Comparison of ENCODE assay signal across 8 mouse cellular contexts in the genomic region with DNA sequence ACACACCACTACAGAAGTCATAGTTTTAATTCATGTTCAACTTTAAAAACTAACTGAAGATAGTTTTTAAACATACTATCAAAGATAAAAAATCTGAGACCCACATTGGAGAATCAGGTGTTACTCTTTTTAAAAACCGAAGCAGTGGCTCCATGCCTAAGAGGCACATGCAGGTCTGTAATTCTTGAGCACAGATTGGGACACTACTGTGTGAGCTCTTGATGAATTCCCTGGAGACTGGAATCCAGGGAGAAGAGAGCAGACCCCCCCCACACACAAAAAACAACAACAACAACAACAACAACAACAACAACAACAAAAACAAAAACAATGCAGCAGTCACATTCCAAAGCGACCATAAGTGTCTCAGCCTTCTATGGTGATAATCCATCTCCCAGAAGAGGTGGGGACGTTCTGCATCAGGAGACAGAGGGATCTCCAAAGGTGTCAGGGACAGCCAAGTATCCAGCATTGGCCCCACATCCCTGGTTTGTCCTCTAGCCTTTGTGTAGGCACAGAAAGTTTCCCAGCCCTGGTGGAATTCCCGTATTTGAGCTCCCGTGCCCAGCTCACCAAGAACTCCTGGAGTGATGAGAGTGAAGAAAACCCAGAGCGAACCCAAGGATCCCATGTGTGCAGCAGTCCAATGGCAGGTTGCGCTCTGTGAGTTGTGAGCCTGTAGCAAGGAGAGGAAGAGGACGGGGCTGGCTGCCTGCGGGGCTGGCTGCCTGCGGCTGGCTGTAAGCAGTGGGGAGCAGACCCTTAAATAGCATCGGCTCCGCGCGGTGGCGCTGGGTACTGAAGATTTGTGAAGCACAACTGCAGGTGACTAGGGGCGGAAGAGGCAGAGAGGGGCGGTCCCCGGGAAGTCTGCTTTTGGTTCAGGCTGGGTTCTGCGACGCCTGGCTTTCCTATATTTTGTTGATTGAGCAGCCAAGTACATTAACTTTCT. TPM values are rescaled to one million over a fixed set of nuclear protein-coding genes. Genes with fewer than 3 reads are reported as not detected.
A peak's percentile ranks its signal among the peaks of the same experiment; 100 is the strongest.
DNase-seq lines count a peak whose midpoint lies in the region; ATAC-seq and TF ChIP-seq lines count a peak whose summit lies in the region.

A gene (minus strand): TSS at position 737 of the 952 bp plus-strand sequence.

- no peak within 1 kb of the TSS for H3K27ac ChIP-seq in forebrain, embryonic 13.5 days
- H3K27ac ChIP-seq in liver, embryonic 15.5 days (replicated peaks) = no peak within 1 kb of the TSS
- H3K27ac ChIP-seq in neural tube, embryonic 13.5 days (replicated peaks) = no peak within 1 kb of the TSS
- H3K27ac ChIP-seq in stomach, postnatal 0 days (replicated peaks) = no peak within 1 kb of the TSS

- no peaks in the 10 kb centered on the region for H3K27me3 ChIP-seq in forebrain, embryonic 13.5 days
- H3K27me3 ChIP-seq in liver, embryonic 15.5 days = 0 out of 2 replicates have a peak, but pooled peaks cover 7% of the 10 kb centered on the region
- no peaks in the 10 kb centered on the region for H3K27me3 ChIP-seq in neural tube, embryonic 13.5 days
- no peaks in the 10 kb centered on the region for H3K27me3 ChIP-seq in stomach, postnatal 0 days (ENCODE audit: control insufficient read depth, insufficient read depth, low read length)

- H3K4me2 ChIP-seq in forebrain, embryonic 13.5 days = peak within 1 kb of the TSS; percentile 58
- H3K4me2 ChIP-seq in liver, embryonic 15.5 days = peak within 1 kb of the TSS; percentile 45
- peak within 1 kb of the TSS; percentile 66 for H3K4me2 ChIP-seq in neural tube, embryonic 13.5 days
- peak within 1 kb of the TSS; percentile 47 for H3K4me2 ChIP-seq in stomach, postnatal 0 days (replicated peaks; ENCODE audit: low read depth)

- no peaks in the 10 kb centered on the region for H3K36me3 ChIP-seq in forebrain, embryonic 13.5 days (ENCODE audit: poor library complexity, severe bottlenecking)
- no peaks in the 10 kb centered on the region for H3K36me3 ChIP-seq in liver, embryonic 15.5 days (replicated peaks)
- no peaks in the 10 kb centered on the region for H3K36me3 ChIP-seq in neural tube, embryonic 13.5 days
- H3K36me3 ChIP-seq in stomach, postnatal 0 days (ENCODE audit: control insufficient read depth, insufficient read depth, low read length) = no peaks in the 10 kb centered on the region

- peak; percentile 65 for DNase-seq in CD4-positive, CD25-positive, alpha-beta regulatory T cell, adult 2 months (ENCODE audit: low read depth, low spot score)
- DNase-seq in brain, adult 2 months (ENCODE audit: low read depth, low spot score) = peak; percentile 73
- peak; percentile 4 for DNase-seq in heart, postnatal 25 days (ENCODE audit: low spot score)
- peak; percentile 73 to 80 for DNase-seq in kidney, postnatal 4 days
- peak; percentile 60 for DNase-seq in stomach, postnatal 0 days (ENCODE audit: low spot score)

- H3K4me3 ChIP-seq in forebrain, embryonic 13.5 days = peak within 1 kb of the TSS; percentile 30
- H3K4me3 ChIP-seq in liver, embryonic 15.5 days (replicated peaks) = no peak within 1 kb of the TSS
- H3K4me3 ChIP-seq in neural tube, embryonic 13.5 days = peak within 1 kb of the TSS; percentile 32
- 0 out of 2 replicates have a peak within 1 kb of the TSS, but pooled peaks have one; percentile 6 for H3K4me3 ChIP-seq in stomach, postnatal 0 days (ENCODE audit: low read depth, low read length)

- peak; percentile 100 for ATAC-seq in forebrain, embryonic 13.5 days
- ATAC-seq in liver, embryonic 15.5 days (ENCODE audit: insufficient read depth) = peak; percentile 54
- peak; percentile 94 for ATAC-seq in neural tube, embryonic 13.5 days (ENCODE audit: low read depth)
- peak; percentile 78 for ATAC-seq in stomach, postnatal 0 days (ENCODE audit: low FRiP score, low TSS enrichment)

- intact Hi-C loops in heart, postnatal 25 days (cut with DNase I) = no loop called here

- H3K9ac ChIP-seq in forebrain, embryonic 13.5 days = peak within 1 kb of the TSS; percentile 31; the same call in 1 of the 2 replicates
- no peak within 1 kb of the TSS for H3K9ac ChIP-seq in liver, embryonic 15.5 days
- peak within 1 kb of the TSS; percentile 62 for H3K9ac ChIP-seq in neural tube, embryonic 13.5 days
- no peak within 1 kb of the TSS for H3K9ac ChIP-seq in stomach, postnatal 0 days (ENCODE audit: low read length)

- peak; percentile 51 for TF ChIP-seq CTCF in stomach, postnatal 0 days (IDR thresholded peaks at IDR 0.05; ENCODE audit: low read depth)

- no peaks in the 10 kb centered on the region for H3K4me1 ChIP-seq in forebrain, embryonic 13.5 days
- H3K4me1 ChIP-seq in liver, embryonic 15.5 days (replicated peaks) = 0 out of 2 replicates have a peak, but pooled peaks cover 3% of the 10 kb centered on the region
- peaks cover 6% of the 10 kb centered on the region for H3K4me1 ChIP-seq in neural tube, embryonic 13.5 days (replicated peaks)
- no peaks in the 10 kb centered on the region for H3K4me1 ChIP-seq in stomach, postnatal 0 days (replicated peaks; ENCODE audit: control insufficient read depth, insufficient read depth)

- no peak for TF ChIP-seq EP300 in stomach, postnatal 0 days (optimal IDR thresholded peaks at IDR 0.05)

- no peaks in the 10 kb centered on the region for H3K9me3 ChIP-seq in forebrain, embryonic 13.5 days (replicated peaks)
- H3K9me3 ChIP-seq in liver, embryonic 15.5 days (replicated peaks) = no peaks in the 10 kb centered on the region
- no peaks in the 10 kb centered on the region for H3K9me3 ChIP-seq in neural tube, embryonic 13.5 days
- no peaks in the 10 kb centered on the region for H3K9me3 ChIP-seq in stomach, postnatal 0 days (ENCODE audit: control insufficient read depth, low read length)

- 8% methylated on average over 20 of the region's 20 CpGs for WGBS in forebrain, embryonic 13.5 days
- 9% methylated on average over 20 of the region's 20 CpGs for WGBS in liver, embryonic 15.5 days (ENCODE audit: insufficient replicate concordance)
- 9% methylated on average over 20 of the region's 20 CpGs for WGBS in neural tube, embryonic 13.5 days
- WGBS in stomach, postnatal 0 days = 8% methylated on average over 20 of the region's 20 CpGs

RNA-seq across cellular contexts. Expression of the gene that starts here (rescaled TPM):
- 0.30 and 0.46 TPM in 2 replicates for polyA plus RNA-seq in forebrain, embryonic 13.5 days (2015; fragmentation: Nextera tagmentation; extraction: Ambion mirVana)
- under 1 TPM; 0.13 to 0.48 TPM for total RNA-seq in heart, postnatal 25 days (2021)
- polyA plus RNA-seq in liver, embryonic 15.5 days (2015; fragmentation: Nextera tagmentation; extraction: Ambion mirVana) = 0.14 TPM in 1 of 2 replicates, not detected in the other
- 0.04 and 0.21 TPM in 2 replicates for polyA plus RNA-seq in neural tube, embryonic 13.5 days (2015; fragmentation: Nextera tagmentation; extraction: Ambion mirVana)
- polyA plus RNA-seq in stomach, postnatal 0 days (2015; fragmentation: Nextera tagmentation; extraction: Ambion mirVana) = 0.07 and 0.16 TPM in 2 replicates

Comparison
In these comparisons a context has a peak if more than half of its experiments do, and no peak if none do; other contexts are left out.
1. Peak in ATAC-seq, H3K4me3 ChIP-seq, H3K9ac ChIP-seq and H3K4me2 ChIP-seq in forebrain, embryonic 13.5 days; RNA of the gene not detected or under 1 TPM.
2. Peak in DNase-seq in heart, postnatal 25 days; RNA of the gene not detected or under 1 TPM.
3. Peak in ATAC-seq and H3K4me2 ChIP-seq in liver, embryonic 15.5 days; RNA of the gene not detected or under 1 TPM.
4. Peak in ATAC-seq, H3K4me3 ChIP-seq, H3K9ac ChIP-seq and H3K4me2 ChIP-seq in neural tube, embryonic 13.5 days; RNA of the gene not detected or under 1 TPM.
5. Peak in DNase-seq, ATAC-seq, H3K4me3 ChIP-seq and H3K4me2 ChIP-seq in stomach, postnatal 0 days; RNA of the gene not detected or under 1 TPM.
6. DNase-seq: peak in every context shown above with its lines; median percentile 76 in kidney, postnatal 4 days; 73 in brain, adult 2 months; 65 in CD4-positive, CD25-positive, alpha-beta regulatory T cell, adult 2 months; 60 in stomach, postnatal 0 days; 4 in heart, postnatal 25 days.